Mouse (Mus musculus) heart, adult 9 months (tissue): ENCODE results near the gene Gna15.

ENCODE experiments used
- DNase-seq, 2 experiments: peaks; one replicate each; pipeline ENCODE4 v3.0.0; 2022; ENCODE audit warnings: low spot score in 2 of 2

The Gna15 gene

DNA sequence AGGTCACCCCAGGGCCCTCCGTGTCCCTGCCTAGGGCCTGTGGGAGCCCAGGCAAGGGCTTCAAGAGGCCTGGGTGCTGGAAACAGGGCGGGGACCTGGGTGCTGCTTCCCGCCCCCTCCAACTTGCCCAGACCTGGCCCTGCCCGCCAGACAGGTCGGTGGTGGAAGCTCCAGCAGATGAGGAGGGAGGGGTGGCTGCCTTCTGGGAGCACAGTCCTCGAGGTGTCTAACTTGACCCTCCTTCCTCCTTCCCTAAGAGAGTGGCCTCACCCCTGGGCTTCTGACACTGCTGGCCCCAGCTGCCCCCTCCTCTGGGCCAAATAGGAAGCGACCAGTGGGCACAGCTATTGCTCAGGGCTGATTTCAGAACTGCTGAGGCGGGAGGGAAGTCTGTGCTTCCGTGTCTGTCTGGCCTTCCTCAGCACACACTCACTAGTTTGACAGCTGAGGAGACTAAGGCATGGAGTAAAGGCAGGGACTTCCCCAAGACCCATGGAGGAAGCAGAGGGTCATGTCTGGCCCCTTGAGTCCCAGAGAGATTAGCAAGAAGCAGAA lies at the start of gene Gna15:
Gene Gna15, minus strand, starts transcription at position 175 of the 555 bp plus-strand sequence.
- DNase-seq, result peak in 1 of 2 experiments; percentile 51

DNA sequence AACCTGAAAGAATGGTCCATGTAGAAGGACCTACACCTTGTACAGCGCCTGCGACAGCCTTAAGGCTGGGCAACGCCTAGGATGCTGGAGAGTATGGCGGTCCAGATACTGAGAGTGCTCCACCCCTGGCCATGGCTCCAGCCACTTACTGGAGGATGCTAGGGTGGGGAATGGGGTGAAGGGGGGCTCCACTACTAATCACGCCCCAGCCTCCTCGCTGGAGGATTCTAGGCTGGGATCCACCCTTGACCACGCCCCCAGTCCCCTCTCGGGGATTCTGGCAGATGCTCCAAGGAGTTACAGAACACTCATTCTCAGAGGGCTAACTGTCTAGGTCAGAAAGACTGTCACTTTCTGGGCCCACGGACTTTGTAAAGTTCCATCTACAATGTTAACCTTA lies 49.0 kb upstream of the Gna15 start:
- DNase-seq, result peak; percentile 70 to 79

DNA sequence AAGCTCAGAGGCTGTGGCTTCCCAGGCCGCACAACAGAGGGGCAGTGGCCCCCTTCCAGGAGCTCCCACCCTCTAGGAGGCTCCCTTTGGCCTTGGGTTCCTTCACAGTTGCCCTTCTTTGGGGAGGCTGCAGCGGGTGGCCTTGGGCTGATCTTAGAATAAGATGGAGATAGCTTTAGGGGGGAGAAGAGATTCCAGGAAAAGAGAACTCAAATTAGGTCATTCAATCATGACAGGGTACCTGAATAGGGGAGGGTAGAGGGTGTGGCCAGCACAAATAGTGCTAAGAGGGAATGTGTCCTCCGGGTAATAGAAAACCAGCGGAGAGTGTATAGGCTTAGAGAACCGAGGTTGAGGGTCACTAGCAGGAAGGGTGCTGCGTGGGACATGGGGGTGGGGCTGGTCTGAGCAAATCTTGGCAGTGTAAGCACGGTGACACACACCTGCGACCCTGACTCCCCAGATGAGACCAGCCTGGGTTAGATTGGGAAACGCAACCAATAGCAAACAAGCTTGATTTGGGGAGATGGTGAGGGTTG lies 48.2 kb upstream of the Gna15 start:
- DNase-seq, result peak in 1 of 2 experiments; percentile 23

DNA sequence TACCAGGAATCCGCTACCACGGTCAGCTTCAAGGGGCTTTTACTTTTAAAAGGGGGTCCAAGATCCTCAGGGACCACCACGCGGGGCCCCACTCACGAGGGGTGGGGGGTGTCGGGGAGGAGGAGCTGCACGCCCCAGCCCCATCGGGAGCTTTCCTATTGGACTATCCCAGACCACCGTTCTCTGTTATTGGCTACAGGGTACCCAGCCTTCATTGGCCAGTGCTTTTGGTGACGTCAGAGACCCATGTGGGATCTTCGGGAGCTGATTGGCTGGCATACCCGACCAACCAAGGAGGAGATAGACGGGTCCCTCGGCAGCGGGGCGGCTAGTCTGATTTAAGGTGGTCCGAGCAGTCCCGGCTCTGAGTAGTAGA lies 47.5 kb upstream of the Gna15 start:
- peak; percentile 99 to 100 for DNase-seq

DNA sequence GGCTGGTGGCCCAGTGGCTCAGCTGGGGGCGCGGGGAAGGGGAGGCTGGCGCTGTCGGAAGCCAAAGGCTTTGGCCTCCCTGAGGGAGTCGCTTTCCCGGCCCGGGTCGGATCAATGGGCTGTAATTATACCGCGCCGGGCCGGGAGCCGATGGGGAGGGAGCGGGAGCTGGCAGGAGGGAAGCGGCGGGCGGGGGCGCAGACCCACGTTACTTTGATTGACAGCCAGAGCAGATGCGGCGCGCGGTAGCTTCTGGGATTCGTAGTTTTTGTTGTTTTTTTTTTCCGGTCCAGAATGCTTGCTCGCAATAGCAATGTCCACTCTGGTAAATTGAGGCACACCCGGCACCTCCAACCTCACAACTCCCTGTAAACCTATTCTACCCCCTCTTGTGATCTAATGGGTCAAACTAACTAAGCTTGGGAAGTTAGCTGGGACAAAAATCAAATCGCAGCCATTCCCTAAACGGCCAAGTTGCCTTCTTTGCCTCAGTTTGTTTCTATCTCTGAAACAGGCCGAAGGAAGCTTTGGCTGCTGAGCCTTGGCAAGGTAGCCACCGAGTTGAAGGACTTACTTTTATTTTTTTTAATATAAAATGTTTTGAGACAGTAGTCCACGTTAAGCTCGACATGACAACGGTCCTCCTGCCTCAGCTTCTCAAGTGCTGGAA lies 46.9 kb upstream of the Gna15 start:
- peak; percentile 90 to 93 for DNase-seq

DNA sequence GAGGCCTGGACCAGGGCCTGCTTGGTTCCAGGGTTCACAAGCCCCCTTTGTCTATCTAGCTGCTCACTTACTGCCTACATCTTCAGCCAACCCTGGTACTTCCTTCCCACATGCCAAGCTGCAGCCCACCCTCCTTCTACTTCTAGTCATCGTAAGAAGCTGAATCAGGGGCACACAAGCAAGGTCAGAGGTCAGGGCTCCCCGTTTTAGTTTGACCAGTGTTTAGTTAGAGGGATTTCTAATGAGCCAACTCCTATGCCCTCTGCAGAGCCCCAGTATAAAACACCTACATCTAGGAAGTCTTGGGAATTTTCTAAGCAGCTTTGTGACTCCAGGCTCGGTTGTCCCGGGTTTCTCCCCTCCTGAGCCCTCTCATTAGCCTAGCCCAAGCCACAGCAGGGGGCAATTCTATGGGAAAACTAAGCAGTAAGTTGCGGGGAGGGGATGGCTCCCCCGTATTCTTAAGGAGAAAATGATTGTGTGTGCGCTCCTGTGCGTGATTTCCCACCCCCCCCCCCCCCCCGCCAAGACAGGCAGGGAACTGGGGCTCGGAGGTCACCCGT lies 46.3 kb upstream of the Gna15 start:
- no peak for DNase-seq

DNA sequence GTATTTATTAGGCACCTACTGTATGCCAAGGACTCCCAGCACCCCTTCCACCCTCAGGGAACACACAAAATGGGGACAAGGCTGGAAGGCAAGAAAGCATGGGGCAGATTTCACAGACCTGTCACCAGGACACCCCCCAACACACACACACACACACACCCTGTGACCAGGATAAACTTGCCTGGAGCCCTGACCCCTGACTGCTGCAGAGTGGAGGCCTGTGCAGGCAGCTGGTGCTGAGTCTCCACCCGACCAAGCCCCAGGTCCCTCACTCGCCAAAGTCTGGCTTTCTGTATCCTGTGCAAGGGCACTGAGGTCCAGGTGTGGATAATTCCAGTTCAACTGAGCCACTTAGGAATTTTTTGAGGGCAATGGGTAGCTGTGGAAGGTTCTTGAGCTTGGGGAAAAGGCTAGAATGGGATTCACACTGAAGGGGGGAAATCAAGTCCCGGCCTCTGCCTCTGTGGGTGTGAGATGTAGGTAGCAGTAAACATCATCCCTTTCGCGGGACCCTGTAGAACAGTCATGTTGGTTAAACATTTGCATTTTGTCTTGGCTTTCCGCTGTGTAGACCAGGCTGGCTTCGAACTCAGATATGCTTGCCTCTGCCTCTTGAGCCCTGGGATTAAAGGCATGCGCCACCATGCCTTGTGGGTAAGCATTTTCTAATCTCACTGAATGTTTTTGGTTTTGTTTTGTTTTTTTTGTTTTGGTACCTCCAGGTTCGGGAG lies 45.6 kb upstream of the Gna15 start:
- no peak for DNase-seq

DNA sequence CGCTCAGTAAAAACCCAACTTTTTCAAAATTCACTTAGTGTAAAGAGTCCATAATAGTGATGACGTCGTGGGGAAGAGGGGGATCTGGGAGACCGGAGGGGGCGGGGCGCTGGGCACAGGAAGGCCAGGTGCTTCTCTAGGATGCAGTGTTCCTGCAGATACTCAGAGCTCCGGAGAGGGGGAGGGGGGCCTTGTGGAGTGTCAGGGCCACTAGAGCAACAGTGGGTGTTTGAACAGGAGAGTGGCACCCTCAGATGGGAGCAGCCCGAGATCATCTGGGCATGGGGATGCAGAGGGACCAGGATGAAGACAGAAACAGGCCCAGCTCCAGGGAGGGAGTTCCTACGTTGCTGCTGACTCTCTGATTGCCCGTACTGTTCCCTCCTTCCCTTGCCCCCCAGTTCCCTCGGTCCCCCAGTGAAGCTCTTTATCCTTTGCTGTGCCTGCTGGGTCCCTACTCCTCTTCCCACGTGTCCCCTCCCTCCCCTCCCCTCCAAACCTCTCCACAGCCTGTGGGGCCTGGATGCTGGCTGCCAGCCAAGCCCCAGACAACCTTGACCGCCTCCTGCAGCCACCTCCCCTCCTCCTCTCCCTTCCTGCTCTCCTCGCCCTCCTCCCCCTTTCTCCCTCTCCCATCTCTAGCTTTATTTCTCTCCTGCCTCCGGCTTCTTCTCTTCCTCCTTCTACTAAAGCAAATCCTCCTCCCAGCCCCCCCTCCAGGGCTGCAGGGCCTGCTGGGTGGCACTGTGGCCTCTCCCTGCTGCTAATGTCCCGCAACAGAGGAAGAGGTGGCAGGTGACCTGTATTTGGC lies 44.6 kb upstream of the Gna15 start:
- no peak for DNase-seq

DNA sequence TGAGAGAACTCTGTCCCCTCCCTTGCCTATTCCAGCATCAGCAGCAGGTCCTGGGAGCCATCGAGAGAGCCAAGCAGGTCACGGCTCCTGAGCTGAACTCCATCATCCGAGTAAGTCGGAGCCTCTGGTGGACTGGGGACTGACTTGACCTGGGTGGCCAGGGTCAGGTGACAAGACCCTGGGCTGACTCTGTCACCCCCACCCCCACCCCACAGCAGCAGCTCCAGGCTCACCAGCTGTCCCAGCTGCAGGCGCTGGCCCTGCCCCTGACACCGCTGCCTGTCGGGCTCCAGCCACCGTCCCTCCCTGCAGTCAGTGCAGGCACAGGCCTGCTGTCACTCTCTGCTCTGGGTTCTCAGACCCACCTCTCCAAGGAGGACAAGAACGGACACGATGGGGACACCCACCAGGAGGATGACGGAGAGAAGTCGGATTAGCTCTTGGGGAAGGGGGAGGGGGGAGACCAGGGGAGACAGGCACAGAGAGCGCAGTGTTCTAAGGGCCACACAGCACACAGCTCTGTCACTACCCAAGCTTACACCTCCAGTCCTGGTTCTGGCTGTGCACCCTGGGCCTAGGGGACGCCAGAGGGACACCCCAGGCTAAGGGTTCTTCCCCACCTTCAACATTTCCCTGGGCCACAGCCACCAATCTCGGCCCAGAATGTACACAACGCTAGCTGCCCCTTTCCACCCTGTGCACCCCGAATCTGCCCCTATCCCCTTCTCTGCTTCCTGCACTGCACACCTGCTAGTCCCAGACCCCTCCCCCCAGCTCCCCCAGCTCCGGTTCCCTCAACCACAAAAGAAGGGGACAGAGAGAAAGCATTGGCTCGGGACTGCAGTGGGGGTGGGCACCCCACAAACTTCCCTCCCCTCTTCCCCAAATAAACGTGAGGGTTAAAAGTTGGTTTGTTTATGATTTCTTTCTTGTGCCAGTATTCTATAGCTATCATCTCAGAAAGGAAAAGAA lies 41.5 kb upstream of the Gna15 start:
- DNase-seq, result no peak

DNA sequence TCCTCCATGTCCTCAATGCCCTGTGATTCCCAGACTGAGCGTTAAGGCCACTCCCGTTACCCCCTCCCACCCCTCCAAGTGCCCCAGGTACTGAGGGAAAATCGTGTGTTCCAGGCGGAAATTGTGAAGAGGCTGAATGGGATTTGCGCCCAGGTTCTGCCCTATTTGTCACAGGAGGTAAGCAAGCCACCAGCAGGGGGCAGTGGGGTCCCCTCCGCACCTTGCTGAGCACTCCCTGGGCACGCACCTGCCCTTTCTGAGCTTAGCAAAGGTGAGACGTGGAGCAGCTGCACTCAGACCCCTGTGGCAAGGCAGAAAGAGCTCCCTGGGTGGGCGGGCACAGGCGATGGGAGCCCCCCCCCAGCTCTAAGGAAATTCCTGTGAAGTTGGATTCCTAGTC lies 40.7 kb upstream of the Gna15 start:
- DNase-seq, result peak in 1 of 2 experiments; percentile 42

DNA sequence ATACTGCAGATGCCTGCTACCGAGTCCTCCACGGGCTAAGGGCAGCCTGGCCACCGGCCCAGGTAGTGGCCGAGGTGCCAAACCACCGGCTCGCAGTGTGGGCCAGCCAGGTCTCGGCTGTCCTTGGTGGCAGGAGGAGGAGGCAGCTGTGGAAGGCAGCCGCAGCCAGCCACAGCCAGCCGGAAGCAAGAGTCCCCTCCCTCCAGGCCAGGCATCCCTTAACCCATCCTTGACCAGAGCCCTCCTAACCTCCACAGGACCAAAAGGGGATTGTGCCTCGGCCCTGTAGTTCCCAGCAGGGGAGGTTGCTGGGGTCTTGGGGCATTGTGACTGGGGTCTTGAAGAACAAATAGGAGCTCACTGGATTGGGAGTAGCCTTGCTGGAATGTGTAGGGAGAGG lies 40.2 kb upstream of the Gna15 start:
- DNase-seq, result peak; percentile 67 to 74

DNA sequence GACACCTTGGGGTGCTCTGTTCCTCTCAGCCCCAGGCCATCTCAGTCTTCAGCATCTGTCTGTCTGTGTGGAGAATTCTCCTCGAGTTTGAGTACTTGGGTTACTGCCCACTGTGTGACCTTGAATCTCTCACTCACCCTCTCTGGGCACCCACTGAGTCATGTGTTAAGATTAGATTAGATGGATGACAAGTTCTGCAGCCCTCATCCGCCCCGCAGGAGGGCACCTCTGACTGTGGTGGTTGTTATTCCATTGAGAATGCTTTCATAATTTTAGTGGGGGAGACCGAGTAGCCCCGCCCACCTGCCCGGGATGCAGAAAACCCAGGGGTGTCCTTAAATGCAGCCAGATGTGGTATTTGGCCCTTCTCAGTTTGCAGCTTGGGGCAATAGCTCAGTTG lies 39.5 kb upstream of the Gna15 start:
- DNase-seq, result no peak

DNA sequence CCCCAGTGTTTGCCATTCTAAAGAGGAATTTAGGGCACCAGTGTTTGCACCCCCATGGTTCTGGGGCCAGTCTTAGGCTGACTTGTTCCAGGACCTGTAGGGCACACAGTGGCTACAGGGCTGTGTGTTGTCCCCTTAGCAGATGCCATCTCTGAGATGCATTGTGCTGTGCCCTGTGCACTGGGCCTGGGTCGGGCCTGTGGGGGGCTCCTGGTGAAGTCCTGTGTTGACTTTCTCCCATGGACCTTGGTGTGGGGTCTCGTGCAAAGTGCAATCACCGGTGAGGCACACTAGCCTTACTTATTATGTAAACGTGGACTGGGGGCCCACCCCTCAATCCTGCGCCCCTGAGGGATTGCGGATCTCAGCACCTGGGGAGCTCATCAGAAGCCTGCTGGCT lies 38.4 kb upstream of the Gna15 start:
- no peak for DNase-seq

DNA sequence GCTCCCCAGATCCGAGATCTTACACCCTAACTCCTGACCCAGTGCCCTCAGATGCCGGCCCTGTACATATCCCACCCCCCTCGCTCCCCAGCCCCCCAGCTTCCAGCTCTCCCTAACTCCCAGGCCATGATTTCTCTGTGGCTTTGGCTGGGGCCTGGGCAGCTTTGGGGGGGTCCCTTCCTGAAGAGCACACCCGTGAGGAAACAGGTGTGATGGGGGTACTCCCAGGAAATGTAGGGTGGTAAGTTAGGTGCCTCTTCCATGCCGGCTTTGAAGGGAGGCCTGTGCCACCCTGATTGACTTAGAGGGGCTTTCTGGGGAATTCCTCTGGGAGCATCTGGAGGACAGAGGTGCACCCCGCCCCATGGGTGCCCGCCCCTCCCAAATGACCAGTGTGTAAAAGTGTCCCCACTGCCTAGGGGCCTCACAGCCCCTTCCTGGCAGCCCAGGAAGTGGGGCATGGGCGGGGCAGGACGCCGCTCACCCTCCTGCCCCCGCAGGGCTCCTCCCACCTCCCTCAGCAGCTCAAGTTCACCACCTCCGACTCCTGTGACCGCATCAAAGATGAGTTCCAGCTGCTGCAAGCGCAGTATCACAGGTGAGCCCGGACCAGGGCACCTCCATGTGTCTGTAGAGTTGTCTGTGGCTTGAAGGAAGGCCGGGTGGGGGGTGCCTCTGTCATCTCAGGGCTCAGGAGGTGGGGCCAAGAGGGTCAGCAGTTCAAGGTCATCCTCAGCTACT lies 36.9 kb upstream of the Gna15 start:
- peak in 1 of 2 experiments; percentile 45 for DNase-seq

DNA sequence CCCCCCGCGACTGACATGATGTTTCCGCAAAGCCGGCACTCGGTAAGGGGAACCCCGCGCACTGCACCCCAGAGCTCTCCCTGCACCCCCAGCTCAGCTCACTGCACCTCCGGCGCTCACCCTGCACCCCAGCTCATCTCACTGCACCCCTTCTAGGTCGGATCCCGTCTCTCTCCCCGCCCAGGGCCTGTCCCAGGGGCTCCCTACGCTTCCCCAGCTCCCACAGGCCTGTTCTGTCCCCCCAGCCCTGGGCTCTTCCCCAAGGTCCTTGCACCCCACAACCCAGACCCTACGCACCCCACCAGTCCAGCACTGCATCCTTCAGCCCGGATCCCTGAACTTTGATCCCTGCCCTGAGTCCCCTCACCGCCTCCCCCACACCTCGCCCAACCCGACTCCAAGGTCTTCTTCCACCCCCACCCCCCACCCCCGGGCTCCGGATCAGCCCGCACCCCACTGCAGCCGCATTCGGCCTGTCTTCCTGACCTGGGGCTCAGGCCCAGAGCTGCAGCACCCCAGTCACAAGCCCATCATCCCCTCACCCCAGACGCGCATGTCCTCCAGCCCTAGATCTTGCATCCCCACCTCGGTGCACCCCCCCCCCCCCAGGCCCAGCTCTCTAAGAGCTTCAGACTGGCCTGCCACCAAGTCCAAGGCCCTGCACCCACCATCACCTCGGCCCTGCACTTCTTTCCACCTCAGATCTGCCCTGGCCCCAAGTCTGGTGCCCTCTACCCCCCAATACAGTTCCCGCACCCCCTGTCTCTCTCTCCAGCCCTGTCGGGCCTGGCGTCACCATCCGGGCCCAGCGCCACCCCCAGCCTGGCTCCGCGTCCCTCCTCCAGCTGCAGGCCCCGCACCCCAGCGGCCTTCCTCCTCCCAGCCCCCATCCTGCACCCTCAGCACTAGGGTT lies 35.9 kb upstream of the Gna15 start:
- peak; percentile 72 to 79 for DNase-seq

DNA sequence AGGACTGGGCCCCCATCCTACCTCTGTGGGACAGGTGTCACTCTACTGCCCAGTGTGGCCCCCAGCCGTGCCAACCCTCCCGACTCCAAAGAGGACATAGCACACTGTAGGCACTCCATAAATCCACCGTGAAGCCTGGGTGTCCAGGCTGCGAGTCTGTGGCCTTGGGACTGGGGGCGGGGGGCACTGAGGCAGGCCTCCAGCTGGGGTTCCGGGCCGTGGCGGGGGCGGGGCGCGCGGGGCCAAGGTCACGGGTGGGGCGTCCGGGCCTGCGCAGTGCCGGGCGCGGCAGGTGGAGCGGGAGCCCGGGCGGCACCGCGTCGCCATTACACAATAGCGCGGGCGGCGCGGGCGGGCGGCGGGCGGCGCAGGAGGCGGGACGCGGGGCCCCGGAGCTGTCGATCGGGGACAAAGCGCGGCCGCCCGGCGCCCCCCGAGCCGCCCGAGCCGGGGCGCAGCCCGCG lies 35.2 kb upstream of the Gna15 start, which contains the start of gene Aes:
Gene Aes, plus strand, starts transcription at position 326 of the 464 bp plus-strand sequence.
- peak; percentile 82 to 83 for DNase-seq

DNA sequence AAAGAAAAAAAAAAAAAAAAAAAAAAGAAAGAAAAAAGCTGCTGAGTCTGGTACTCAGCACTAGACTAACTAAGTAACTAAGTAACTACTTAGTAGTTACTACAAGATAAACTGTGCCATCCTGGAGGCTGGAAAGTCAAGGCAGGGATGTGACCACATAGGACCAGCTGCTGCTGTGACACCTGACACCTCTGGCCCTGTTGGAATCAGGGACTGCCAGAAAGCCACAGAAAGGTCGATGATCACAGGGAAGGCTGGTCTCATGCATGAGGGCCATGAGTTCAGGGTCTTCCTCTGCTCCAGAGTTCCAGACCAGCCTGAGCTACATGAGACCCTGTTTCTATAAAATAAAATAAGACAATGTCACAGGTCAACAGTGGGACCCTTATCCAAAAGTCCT lies 33.5 kb upstream of the Gna15 start:
- DNase-seq, result no peak

DNA sequence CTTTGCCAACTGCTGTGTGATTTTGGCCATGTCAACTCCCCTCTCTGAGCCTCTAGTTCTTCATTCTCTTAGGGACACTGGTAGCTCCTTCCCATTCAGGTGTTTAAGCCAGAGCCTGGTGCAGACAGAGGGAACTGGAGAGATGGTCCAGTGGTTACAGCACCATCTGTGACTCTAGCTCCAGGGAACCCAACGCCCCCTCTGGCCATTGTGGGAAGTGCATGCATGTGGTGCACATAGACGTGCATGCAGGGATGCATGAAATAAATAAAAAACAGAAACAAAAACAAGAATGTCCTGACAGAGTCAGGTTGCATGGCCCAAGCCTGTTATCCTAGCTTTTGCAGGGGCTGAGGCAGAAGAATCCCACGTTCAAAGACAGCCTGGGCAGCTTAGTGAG lies 32.3 kb upstream of the Gna15 start:
- no peak for DNase-seq
